Mouse (Mus musculus) forebrain, embryonic 15.5 days (tissue): ENCODE measurements around the gene Serac1. TPM values are rescaled to one million over a fixed set of nuclear protein-coding genes. Genes with fewer than 3 reads are reported as not detected.

Source experiments
- ATAC-seq: fragments of 200-750 bp; cut with Nextera tagmentation; replicated peaks from 2 replicates; pipeline ENCODE4 v1.8.0; 2017; ENCODE audit warnings: mild to moderate bottlenecking, moderate TSS enrichment, moderate library complexity
- H3K27ac ChIP-seq: fragments of 300-500 bp; sonication (generic); replicated peaks from 2 replicates; pipeline ENCODE4 v1.5.1; 2015; ENCODE audit warnings: mild to moderate bottlenecking, inconsistent platforms
- H3K27me3 ChIP-seq: fragments of 300-500 bp; sonication (generic); 2 replicates; pipeline ENCODE4 v1.6.1; 2015; ENCODE audit warnings: inconsistent platforms
- H3K36me3 ChIP-seq: fragments of 300-500 bp; sonication (generic); 2 replicates; pipeline ENCODE4 v1.6.1; 2015; ENCODE audit warnings: mild to moderate bottlenecking, inconsistent platforms
- H3K4me1 ChIP-seq: fragments of 300-500 bp; sonication (generic); 2 replicates; pipeline ENCODE4 v1.6.1; 2015; ENCODE audit warnings: inconsistent platforms
- H3K4me2 ChIP-seq: fragments of 300-500 bp; sonication (generic); replicated peaks from 2 replicates; pipeline ENCODE4 v1.6.1; 2015; ENCODE audit warnings: mild to moderate bottlenecking, inconsistent platforms
- H3K4me3 ChIP-seq: fragments of 300-500 bp; sonication (generic); 2 replicates; pipeline ENCODE4 v1.5.1; 2015; ENCODE audit warnings: mild to moderate bottlenecking, inconsistent platforms
- H3K9ac ChIP-seq: fragments of 300-500 bp; sonication (generic); replicated peaks from 2 replicates; pipeline ENCODE4 v1.6.1; 2015; ENCODE audit warnings: mild to moderate bottlenecking, inconsistent platforms
- H3K9me3 ChIP-seq: fragments of 300-500 bp; sonication (generic); 2 replicates; pipeline ENCODE4 v1.6.1; 2016; ENCODE audit warnings: inconsistent platforms
- WGBS: fragments of 180-500 bp; shearing (Covaris S2); methylation state at CpG from one replicate; pipeline ENCODE4 v1.1.7; 2015; ENCODE audit warnings: mixed read lengths; 5-methylcytosine and 5-hydroxymethylcytosine counted together
- polyA plus RNA-seq: library from polyadenylated mRNA; unstranded; fragments of >200 nt; fragmentation: Nextera tagmentation; extraction: Ambion mirVana; gene quantifications from 2 replicates; pipeline ENCODE4 v1.2.1, GENCODE M21; 2015

Serac1 gene
- polyA plus RNA-seq, 1 experiment from 2014 or later = 12.1 TPM

GRCm38 (mm10) chr17:6106361-6107014 is 26.9 kb upstream of the Serac1 start, which contains the start of gene Tulp4:
Gene Tulp4, plus strand, starts transcription at chr17:6106437.
- peaks cover 36% of the 10 kb centered on the region for H3K4me1 ChIP-seq
- peak within 1 kb of the TSS; percentile 99 for H3K9ac ChIP-seq
- peak; percentile 97 for ATAC-seq
- peak within 1 kb of the TSS; percentile 99 for H3K27ac ChIP-seq
- H3K9me3 ChIP-seq = no peaks in the 10 kb centered on the region
- peak within 1 kb of the TSS; percentile 98 for H3K4me3 ChIP-seq
- H3K27me3 ChIP-seq = no peaks in the 10 kb centered on the region
- H3K4me2 ChIP-seq = peak within 1 kb of the TSS; percentile 64
- WGBS = 1% methylated on average over 48 of the region's 76 CpGs
- peaks cover 5% of the 10 kb centered on the region; the same call in 1 of the 2 replicates for H3K36me3 ChIP-seq

GRCm38 (mm10) chr17:6103566-6103965 is 24.0 kb upstream of the Serac1 start:
- Histone ChIP-seq H3K4me1 (peaks cover 15% of the 10 kb centered on the region), H3K4me2 (no peak overlapping the region), H3K27me3 (no peaks in the 10 kb centered on the region), H3K9ac (no peak overlapping the region), H3K27ac (no peak overlapping the region), H3K9me3 (no peaks in the 10 kb centered on the region), H3K4me3 (no peak overlapping the region), H3K36me3 (no peaks in the 10 kb centered on the region)
- 81% methylated on average over 6 of the region's 6 CpGs for WGBS
- ATAC-seq = no peak

- Histone ChIP-seq H3K4me1 (peaks cover 7% of the 10 kb centered on the region; the same call in 1 of the 2 replicates), H3K27me3 (no peaks in the 10 kb centered on the region), H3K9me3 (no peaks in the 10 kb centered on the region), H3K36me3 (no peaks in the 10 kb centered on the region), H3K4me3 (no peak overlapping the region), H3K9ac (no peak overlapping the region), H3K4me2 (no peak overlapping the region), H3K27ac (no peak overlapping the region)
- 94% methylated on average over 3 of the region's 3 CpGs for WGBS
- ATAC-seq = no peak
These were observed 22.7 kb upstream of the Serac1 start for GRCm38 (mm10) chr17:6102287-6102686.

- ATAC-seq = 0 out of 2 replicates have a peak, but pooled peaks have one; percentile 57
- whole genome bisulfite sequencing = 35% methylated on average over 4 of the region's 4 CpGs
- Histone ChIP-seq H3K4me1 (no peaks in the 10 kb centered on the region), H3K4me3 (no peak overlapping the region), H3K9ac (no peak overlapping the region), H3K27ac (no peak overlapping the region), H3K36me3 (no peaks in the 10 kb centered on the region), H3K9me3 (no peaks in the 10 kb centered on the region), H3K27me3 (no peaks in the 10 kb centered on the region), H3K4me2 (no peak overlapping the region)
These were observed 18.3 kb upstream of the Serac1 start for GRCm38 (mm10) chr17:6097884-6098283.

- no peak overlapping the region for H3K4me3 ChIP-seq
- H3K27me3 ChIP-seq = no peaks in the 10 kb centered on the region
- H3K9ac ChIP-seq = no peak overlapping the region
- H3K9me3 ChIP-seq = no peaks in the 10 kb centered on the region
- ATAC-seq = no peak
- H3K27ac ChIP-seq = no peak overlapping the region
- H3K4me1 ChIP-seq = no peaks in the 10 kb centered on the region
- no peaks in the 10 kb centered on the region for H3K36me3 ChIP-seq
- no peak overlapping the region for H3K4me2 ChIP-seq
These were observed 16.0 kb upstream of the Serac1 start for GRCm38 (mm10) chr17:6095579-6095978.

- Histone ChIP-seq H3K4me3 (no peak overlapping the region), H3K4me2 (no peak overlapping the region), H3K4me1 (peaks cover 7% of the 10 kb centered on the region; the same call in 1 of the 2 replicates), H3K27me3 (no peaks in the 10 kb centered on the region), H3K9ac (no peak overlapping the region), H3K9me3 (no peaks in the 10 kb centered on the region), H3K27ac (no peak overlapping the region), H3K36me3 (peaks cover 7% of the 10 kb centered on the region; the same call in 1 of the 2 replicates)
- no peak for ATAC-seq
- WGBS = 93% methylated on average over 6 of the region's 6 CpGs
These were observed 12.1 kb upstream of the Serac1 start for GRCm38 (mm10) chr17:6091604-6092003.

- H3K36me3 ChIP-seq = peaks cover 30% of the 10 kb centered on the region
- no peak overlapping the region for H3K27ac ChIP-seq
These were observed 3.9 kb upstream of the Serac1 start for GRCm38 (mm10) chr17:6083323-6083890.

GRCm38 (mm10) chr17:6073405-6073804 is 6.1 kb downstream of the Serac1 start:
- H3K9me3 ChIP-seq = no peaks in the 10 kb centered on the region
- WGBS = 92% methylated on average over 7 of the region's 7 CpGs
- no peak overlapping the region for H3K27ac ChIP-seq
- no peaks in the 10 kb centered on the region for H3K27me3 ChIP-seq
- H3K9ac ChIP-seq = no peak overlapping the region
- H3K36me3 ChIP-seq = peaks cover 38% of the 10 kb centered on the region
- no peak overlapping the region for H3K4me3 ChIP-seq
- H3K4me2 ChIP-seq = no peak overlapping the region
- peaks cover 6% of the 10 kb centered on the region for H3K4me1 ChIP-seq
- ATAC-seq = no peak

More at GRCm38 (mm10) chr17:6083323-6083890, 3.9 kb upstream of the Serac1 start:
- H3K4me3 ChIP-seq = no peak overlapping the region
- no peaks in the 10 kb centered on the region for H3K27me3 ChIP-seq
- H3K4me2 ChIP-seq = no peak overlapping the region
- H3K4me1 ChIP-seq = peaks cover 31% of the 10 kb centered on the region
- 88% methylated on average over 5 of the region's 5 CpGs for WGBS
- no peak for ATAC-seq
- H3K9me3 ChIP-seq = no peaks in the 10 kb centered on the region
- no peak overlapping the region for H3K9ac ChIP-seq

GRCm38 (mm10) chr17:6069866-6070265 is 9.7 kb downstream of the Serac1 start:
- 92% methylated on average over 6 of the region's 6 CpGs for WGBS
- no peak for ATAC-seq
- Histone ChIP-seq H3K9me3 (no peaks in the 10 kb centered on the region), H3K4me1 (no peaks in the 10 kb centered on the region), H3K27ac (no peak overlapping the region), H3K9ac (no peak overlapping the region), H3K4me3 (no peak overlapping the region), H3K27me3 (no peaks in the 10 kb centered on the region), H3K36me3 (peaks cover 53% of the 10 kb centered on the region), H3K4me2 (no peak overlapping the region)

- ATAC-seq = no peak
- Histone ChIP-seq H3K27me3 (no peaks in the 10 kb centered on the region), H3K4me2 (no peak overlapping the region), H3K27ac (no peak overlapping the region), H3K4me3 (no peak overlapping the region), H3K9ac (no peak overlapping the region), H3K9me3 (no peaks in the 10 kb centered on the region), H3K36me3 (peaks cover 59% of the 10 kb centered on the region), H3K4me1 (no peaks in the 10 kb centered on the region)
- 94% methylated on average over 7 of the region's 7 CpGs for WGBS
These were observed 11.9 kb downstream of the Serac1 start for GRCm38 (mm10) chr17:6067613-6068012.

- H3K27ac ChIP-seq = no peak overlapping the region
- no peak overlapping the region for H3K4me3 ChIP-seq
- H3K36me3 ChIP-seq = peaks cover 51% of the 10 kb centered on the region
- no peak overlapping the region for H3K4me2 ChIP-seq
- no peak overlapping the region for H3K9ac ChIP-seq
- ATAC-seq = no peak
- H3K9me3 ChIP-seq = no peaks in the 10 kb centered on the region
- 96% methylated on average over 2 of the region's 2 CpGs for WGBS
- H3K27me3 ChIP-seq = no peaks in the 10 kb centered on the region
- no peaks in the 10 kb centered on the region for H3K4me1 ChIP-seq
These were observed 13.5 kb downstream of the Serac1 start for GRCm38 (mm10) chr17:6066021-6066420.

- no peak overlapping the region for H3K27ac ChIP-seq
- 94% methylated on average over 5 of the region's 5 CpGs for WGBS
- H3K4me1 ChIP-seq = no peaks in the 10 kb centered on the region
- no peak overlapping the region for H3K4me3 ChIP-seq
- no peaks in the 10 kb centered on the region for H3K9me3 ChIP-seq
- no peaks in the 10 kb centered on the region for H3K27me3 ChIP-seq
- peaks cover 43% of the 10 kb centered on the region for H3K36me3 ChIP-seq
- H3K9ac ChIP-seq = no peak overlapping the region
- ATAC-seq = no peak
- no peak overlapping the region for H3K4me2 ChIP-seq
These were observed 16.0 kb downstream of the Serac1 start for GRCm38 (mm10) chr17:6063532-6063931.
